Mouse (Mus musculus) midbrain, embryonic 16.5 days (tissue): ENCODE results near the gene Rc3h2. TPM values are rescaled to one million over a fixed set of nuclear protein-coding genes. Genes with fewer than 3 reads are reported as not detected.
A peak's percentile ranks its signal among the peaks of the same experiment; 100 is the strongest.

Source experiments
- ATAC-seq: fragments of 200-750 bp; cut with Nextera tagmentation; 2 replicates; pipeline ENCODE4 v1.8.0; 2017; ENCODE audit warnings: moderate TSS enrichment
- H3K27ac ChIP-seq: fragments of 300-500 bp; sonication (generic); 2 replicates; pipeline ENCODE4 v1.5.1; 2014; ENCODE audit warnings: mild to moderate bottlenecking, low read length, mixed read lengths
- H3K27me3 ChIP-seq: fragments of 300-500 bp; sonication (generic); 2 replicates; pipeline ENCODE4 v1.6.1; 2014; ENCODE audit warnings: low read depth, low read length, mixed read lengths; ENCODE audit not compliant: control insufficient read depth, insufficient read depth
- H3K36me3 ChIP-seq: fragments of 300-500 bp; sonication (generic); 2 replicates; pipeline ENCODE4 v1.6.1; 2014; ENCODE audit warnings: mild to moderate bottlenecking, low read length, moderate library complexity, mixed read lengths; ENCODE audit not compliant: control insufficient read depth, insufficient read depth
- H3K4me1 ChIP-seq: fragments of 300-500 bp; sonication (generic); 2 replicates; pipeline ENCODE4 v1.6.1; 2014; ENCODE audit warnings: mild to moderate bottlenecking, low read length, mixed read lengths; ENCODE audit not compliant: control insufficient read depth, insufficient read depth
- H3K4me2 ChIP-seq: fragments of 300-500 bp; sonication (generic); 2 replicates; pipeline ENCODE4 v1.6.1; 2014; ENCODE audit warnings: mild to moderate bottlenecking, low read length, mixed read lengths
- H3K4me3 ChIP-seq: fragments of 300-500 bp; sonication (generic); 2 replicates; pipeline ENCODE4 v1.5.1; 2014; ENCODE audit warnings: low read depth, mild to moderate bottlenecking, low read length, moderate library complexity, mixed read lengths
- H3K9ac ChIP-seq: fragments of 300-500 bp; sonication (generic); 2 replicates; pipeline ENCODE4 v1.6.1; 2014; ENCODE audit warnings: low read depth, low read length, mixed read lengths
- H3K9me3 ChIP-seq: fragments of 300-500 bp; sonication (generic); replicated peaks from 2 replicates; pipeline ENCODE4 v1.6.1; 2014; ENCODE audit warnings: mild to moderate bottlenecking, low read length, mixed read lengths; ENCODE audit not compliant: control insufficient read depth, poor library complexity, severe bottlenecking
- WGBS: fragments of 180-500 bp; shearing (Covaris S2); extraction: QIAGEN DNeasy Blood & Tissue Kit; methylation state at CpG from one replicate; pipeline ENCODE4 v1.1.7; 2014; 5-methylcytosine and 5-hydroxymethylcytosine counted together
- polyA plus RNA-seq: library from polyadenylated mRNA; unstranded; fragments of >200 nt; fragmentation: Nextera tagmentation; extraction: Ambion mirVana; gene quantifications from 2 replicates; pipeline ENCODE4 v1.2.1, GENCODE M21; 2015

Gene Rc3h2
- polyA plus RNA-seq: 18.0 and 20.5 TPM in 2 replicates

GRCm38 (mm10) chr2:37422306-37423304 lies at the start of gene Rc3h2:
Gene Rc3h2 (minus strand): TSS chr2:37422903.
- ATAC-seq: peak; percentile 97
- under 1% methylated on average over 64 of the region's 75 CpGs for WGBS
- Histone ChIP-seq H3K4me2 (peak within 1 kb of the TSS; percentile 83), H3K9ac (peak within 1 kb of the TSS; percentile 99), H3K27ac (peak within 1 kb of the TSS; percentile 98), H3K4me1 (peaks cover 20% of the 10 kb centered on the region), H3K9me3 (no peaks in the 10 kb centered on the region), H3K27me3 (no peaks in the 10 kb centered on the region), H3K4me3 (peak within 1 kb of the TSS; percentile 99), H3K36me3 (no peaks in the 10 kb centered on the region)

- peaks cover 9% of the 10 kb centered on the region; the same call in 1 of the 2 replicates for H3K36me3 ChIP-seq
- no peak overlapping the region for H3K4me3 ChIP-seq
- no peak overlapping the region for H3K9ac ChIP-seq
- H3K4me2 ChIP-seq: no peak overlapping the region
- H3K27me3 ChIP-seq: no peaks in the 10 kb centered on the region
- no peak overlapping the region for H3K27ac ChIP-seq
- no peaks in the 10 kb centered on the region for H3K4me1 ChIP-seq
- 97% methylated on average over 4 of the region's 4 CpGs for WGBS
- no peak for ATAC-seq
- no peaks in the 10 kb centered on the region for H3K9me3 ChIP-seq
Measured at GRCm38 (mm10) chr2:37466266-37466665, 43.6 kb upstream of the Rc3h2 start.

GRCm38 (mm10) chr2:37460707-37461106 lies 38.0 kb upstream of the Rc3h2 start:
- Histone ChIP-seq H3K4me1 (no peaks in the 10 kb centered on the region), H3K4me2 (no peak overlapping the region), H3K9me3 (no peaks in the 10 kb centered on the region), H3K4me3 (no peak overlapping the region), H3K9ac (no peak overlapping the region), H3K36me3 (no peaks in the 10 kb centered on the region), H3K27ac (no peak overlapping the region), H3K27me3 (no peaks in the 10 kb centered on the region)
- ATAC-seq: no peak
- 97% methylated on average over 4 of the region's 4 CpGs for WGBS

GRCm38 (mm10) chr2:37452376-37452760 lies 29.7 kb upstream of the Rc3h2 start:
- H3K27ac ChIP-seq: peak overlapping the region; percentile 90
- under 1% methylated on average over 23 of the region's 24 CpGs for WGBS
- H3K36me3 ChIP-seq: no peaks in the 10 kb centered on the region
- H3K4me3 ChIP-seq: peak overlapping the region; percentile 95
- ATAC-seq: peak; percentile 81
- peaks cover 23% of the 10 kb centered on the region for H3K4me1 ChIP-seq
- peak overlapping the region; percentile 97 for H3K9ac ChIP-seq
- H3K27me3 ChIP-seq: no peaks in the 10 kb centered on the region
- H3K9me3 ChIP-seq: no peaks in the 10 kb centered on the region
- H3K4me2 ChIP-seq: peak overlapping the region; percentile 94

GRCm38 (mm10) chr2:37451667-37452375 lies 29.1 kb upstream of the Rc3h2 start:
- H3K27ac ChIP-seq: peak overlapping the region; percentile 90
- no peaks in the 10 kb centered on the region for H3K36me3 ChIP-seq
- peak; percentile 99 for ATAC-seq
- H3K4me3 ChIP-seq: peak overlapping the region; percentile 95
- H3K4me2 ChIP-seq: peak overlapping the region; percentile 94
- H3K27me3 ChIP-seq: no peaks in the 10 kb centered on the region
- H3K9me3 ChIP-seq: no peaks in the 10 kb centered on the region
- peak overlapping the region; percentile 97 for H3K9ac ChIP-seq
- WGBS: 11% methylated on average over 30 of the region's 44 CpGs
- H3K4me1 ChIP-seq: peaks cover 23% of the 10 kb centered on the region

- H3K36me3 ChIP-seq: no peaks in the 10 kb centered on the region
- peak within 1 kb of the TSS; percentile 88 for H3K4me2 ChIP-seq
- no peaks in the 10 kb centered on the region for H3K27me3 ChIP-seq
- no peaks in the 10 kb centered on the region for H3K9me3 ChIP-seq
- H3K9ac ChIP-seq: peak within 1 kb of the TSS; percentile 88
- WGBS: under 1% methylated on average over 48 of the region's 51 CpGs
- peak within 1 kb of the TSS; percentile 75 for H3K4me3 ChIP-seq
- peak; percentile 97 for ATAC-seq
- H3K27ac ChIP-seq: peak within 1 kb of the TSS; percentile 88
- H3K4me1 ChIP-seq: peaks cover 28% of the 10 kb centered on the region
Measured at GRCm38 (mm10) chr2:37442611-37443591, 20.2 kb upstream of the Rc3h2 start, which contains the start of the genes Zbtb26, Zbtb6 and Rabgap1. Gene Zbtb26 (minus strand): TSS chr2:37443135. Gene Zbtb6 (minus strand): TSS chr2:37443171. Gene Rabgap1 (plus strand): TSS chr2:37443279.

GRCm38 (mm10) chr2:37431609-37432008 lies 8.9 kb upstream of the Rc3h2 start:
- Histone ChIP-seq H3K36me3 (peaks cover 6% of the 10 kb centered on the region), H3K9ac (peak overlapping the region; percentile 83), H3K4me2 (peak overlapping the region; percentile 73), H3K27ac (peak overlapping the region; percentile 99), H3K4me1 (peaks cover 15% of the 10 kb centered on the region), H3K27me3 (no peaks in the 10 kb centered on the region), H3K4me3 (peak overlapping the region; percentile 71), H3K9me3 (no peaks in the 10 kb centered on the region)
- WGBS: 20% methylated on average over 7 of the region's 7 CpGs
- ATAC-seq: peak; percentile 55
